Mouse (Mus musculus) urinary bladder, adult 2 months (tissue): Measurements from ENCODE around the gene Leng8. TPM values are rescaled to one million over a fixed set of nuclear protein-coding genes. Genes with fewer than 3 reads are reported as not detected.

ENCODE experiments used
- DNase-seq: peaks from one replicate; pipeline ENCODE4 v3.0.0; 2022; ENCODE audit warnings: low spot score
- polyA plus RNA-seq: library from polyadenylated mRNA; depleted of rRNA; stranded (reverse); fragments of >200 nt; gene quantifications from 2 replicates; pipeline ENCODE4 v1.2.3, GENCODE M21; 2012

Leng8 gene
- polyA plus RNA-seq, 1 experiment = 262 TPM

GRCm38 (mm10) chr7:4126992-4127785 is 9.7 kb upstream of the Leng8 start:
- DNase-seq = no peak

- DNase-seq = no peak
Measured at GRCm38 (mm10) chr7:4127894-4128293, 8.9 kb upstream of the Leng8 start.

- no peak for DNase-seq
Measured at GRCm38 (mm10) chr7:4128860-4129259, 8.0 kb upstream of the Leng8 start.

- peak; percentile 50 for DNase-seq
Measured at GRCm38 (mm10) chr7:4130686-4131452, 6.0 kb upstream of the Leng8 start.

- no peak for DNase-seq
Measured at GRCm38 (mm10) chr7:4131964-4132363, 4.9 kb upstream of the Leng8 start.

- no peak for DNase-seq
Measured at GRCm38 (mm10) chr7:4132581-4132980, 4.3 kb upstream of the Leng8 start.

- no peak for DNase-seq
Measured at GRCm38 (mm10) chr7:4132998-4133397, 3.8 kb upstream of the Leng8 start.

- no peak for DNase-seq
Measured at GRCm38 (mm10) chr7:4134911-4135310, 1.9 kb upstream of the Leng8 start.

GRCm38 (mm10) chr7:4136404-4136770 is 452 bp upstream of the Leng8 start:
- DNase-seq = peak; percentile 38

GRCm38 (mm10) chr7:4137746-4138145 is 907 bp downstream of the Leng8 start:
- DNase-seq = no peak

- no peak for DNase-seq
Measured at GRCm38 (mm10) chr7:4138181-4138580, 1.3 kb downstream of the Leng8 start.

- DNase-seq = no peak
Measured at GRCm38 (mm10) chr7:4138671-4139070, 1.8 kb downstream of the Leng8 start.

GRCm38 (mm10) chr7:4139391-4139790 is 2.6 kb downstream of the Leng8 start:
- DNase-seq = peak; percentile 21

GRCm38 (mm10) chr7:4141648-4142325 is 4.9 kb downstream of the Leng8 start:
- DNase-seq = no peak

GRCm38 (mm10) chr7:4142796-4143445 is 6.1 kb downstream of the Leng8 start:
- no peak for DNase-seq

GRCm38 (mm10) chr7:4143506-4143905 is 6.7 kb downstream of the Leng8 start:
- peak; percentile 20 for DNase-seq

- peak; percentile 22 for DNase-seq
Measured at GRCm38 (mm10) chr7:4144046-4144445, 7.2 kb downstream of the Leng8 start.

GRCm38 (mm10) chr7:4144766-4145551 is 8.1 kb downstream of the Leng8 start:
- DNase-seq = peak; percentile 21

GRCm38 (mm10) chr7:4145552-4146190 is 8.8 kb downstream of the Leng8 start:
- peak; percentile 32 for DNase-seq
